Mouse (Mus musculus) hindbrain, postnatal 0 days (tissue): ENCODE data around the gene Apobec1. TPM values are rescaled to one million over a fixed set of nuclear protein-coding genes. Genes with fewer than 3 reads are reported as not detected.

Experiments
- ATAC-seq: fragments of 200-750 bp; cut with Nextera tagmentation; 2 replicates; pipeline ENCODE4 v1.8.0; 2017; ENCODE audit warnings: mild to moderate bottlenecking, moderate TSS enrichment, moderate library complexity
- DNase-seq: peaks from one replicate; pipeline ENCODE4 v3.0.0-alpha.2; 2015; ENCODE audit warnings: low spot score
- H3K27ac ChIP-seq: fragments of 300-500 bp; sonication (generic); 2 replicates; pipeline ENCODE4 v1.5.1; 2014; ENCODE audit warnings: mild to moderate bottlenecking
- H3K27me3 ChIP-seq: fragments of 300-500 bp; sonication (generic); 2 replicates; pipeline ENCODE4 v1.6.1; 2014; ENCODE audit warnings: low read length, mixed read lengths; ENCODE audit not compliant: insufficient read depth
- H3K36me3 ChIP-seq: fragments of 300-500 bp; sonication (generic); 2 replicates; pipeline ENCODE4 v1.6.1; 2014; ENCODE audit warnings: low read length, mixed read lengths; ENCODE audit not compliant: insufficient read depth
- H3K4me1 ChIP-seq: fragments of 300-500 bp; sonication (generic); 2 replicates; pipeline ENCODE4 v1.6.1; 2014; ENCODE audit warnings: antibody characterized with exemption, low read length, mixed read lengths; ENCODE audit not compliant: insufficient read depth
- H3K4me2 ChIP-seq: fragments of 300-500 bp; sonication (generic); 2 replicates; pipeline ENCODE4 v1.6.1; 2014; ENCODE audit warnings: low read depth, mild to moderate bottlenecking, low read length, moderate library complexity, mixed read lengths
- H3K4me3 ChIP-seq: fragments of 300-500 bp; sonication (generic); 2 replicates; pipeline ENCODE4 v1.5.1; 2014; ENCODE audit warnings: low read length
- H3K9ac ChIP-seq: fragments of 300-500 bp; sonication (generic); replicated peaks from 2 replicates; pipeline ENCODE4 v1.6.1; 2014; ENCODE audit warnings: mild to moderate bottlenecking, low read length, moderate library complexity, mixed read lengths
- H3K9me3 ChIP-seq: fragments of 300-500 bp; sonication (generic); 2 replicates; pipeline ENCODE4 v1.6.1; 2016; ENCODE audit warnings: low read length, mixed read lengths
- CTCF ChIP-seq: IDR thresholded peaks from 2 replicates; pipeline ENCODE4 v1.5.1; 2016; ENCODE audit warnings: antibody characterized with exemption, control low read depth, low read depth
- WGBS: fragments of 180-500 bp; shearing (Covaris S2); extraction: QIAGEN DNeasy Blood & Tissue Kit; methylation state at CpG from one replicate; pipeline ENCODE4 v1.1.7; 2014; 5-methylcytosine and 5-hydroxymethylcytosine counted together
- polyA plus RNA-seq: library from polyadenylated mRNA; unstranded; fragments of >200 nt; fragmentation: Nextera tagmentation; extraction: Ambion mirVana; gene quantifications from 2 replicates; pipeline ENCODE4 v1.2.1, GENCODE M21; 2015
- total RNA-seq: library from RNA; depleted of rRNA; stranded (reverse); fragments of >200 nt; gene quantifications from 2 replicates; pipeline ENCODE4 v1.2.3, GENCODE M21; 2014

Gene Apobec1
- total and polyA plus RNA-seq, 2 experiments from 2014 or later = 1.6 to 2.9 TPM

GRCm38 (mm10) chr6:122633411-122633810 lies 31.2 kb upstream of the Apobec1 start:
- Histone ChIP-seq H3K9me3 (no peaks in the 10 kb centered on the region), H3K9ac (no peak overlapping the region), H3K4me3 (no peak overlapping the region), H3K27me3 (no peaks in the 10 kb centered on the region), H3K27ac (no peak overlapping the region), H3K4me2 (no peak overlapping the region), H3K4me1 (no peaks in the 10 kb centered on the region), H3K36me3 (no peaks in the 10 kb centered on the region)
- peak; percentile 55 for TF ChIP-seq CTCF
- WGBS = 54% methylated on average over 9 of the region's 9 CpGs
- DNase-seq (peak; percentile 40), ATAC-seq (no peak)

GRCm38 (mm10) chr6:122627469-122628108 lies 25.3 kb upstream of the Apobec1 start:
- 40% methylated on average over 20 of the region's 20 CpGs for WGBS
- Histone ChIP-seq H3K27me3 (no peaks in the 10 kb centered on the region), H3K4me1 (no peaks in the 10 kb centered on the region), H3K4me3 (peak overlapping the region; percentile 7), H3K4me2 (peak overlapping the region; percentile 34), H3K9ac (no peak overlapping the region), H3K36me3 (no peaks in the 10 kb centered on the region), H3K9me3 (no peaks in the 10 kb centered on the region), H3K27ac (no peak overlapping the region)
- no peak for ATAC-seq
- TF ChIP-seq CTCF = no peak
- DNase-seq = no peak

- Histone ChIP-seq H3K9me3 (no peaks in the 10 kb centered on the region), H3K4me2 (peak within 1 kb of the TSS; percentile 34; the same call in 1 of the 2 replicates), H3K27ac (no peak within 1 kb of the TSS), H3K36me3 (no peaks in the 10 kb centered on the region), H3K9ac (no peak within 1 kb of the TSS), H3K4me3 (no peak within 1 kb of the TSS), H3K27me3 (no peaks in the 10 kb centered on the region), H3K4me1 (no peaks in the 10 kb centered on the region)
- ATAC-seq (no peak), DNase-seq (no peak)
- no peak for TF ChIP-seq CTCF
- 91% methylated on average over 8 of the region's 8 CpGs for WGBS
Measured at GRCm38 (mm10) chr6:122626110-122626509, 23.9 kb upstream of the Apobec1 start, which contains the start of gene Dppa3. Dppa3 (plus strand) TSS chr6:122626410.

- ATAC-seq (no peak), DNase-seq (no peak)
- Histone ChIP-seq H3K4me3 (no peak overlapping the region), H3K9me3 (no peaks in the 10 kb centered on the region), H3K27me3 (no peaks in the 10 kb centered on the region), H3K36me3 (no peaks in the 10 kb centered on the region), H3K4me2 (no peak overlapping the region), H3K4me1 (no peaks in the 10 kb centered on the region), H3K27ac (no peak overlapping the region), H3K9ac (no peak overlapping the region)
- no peak for TF ChIP-seq CTCF
- WGBS = 81% methylated on average over 4 of the region's 4 CpGs
Measured at GRCm38 (mm10) chr6:122625156-122625555, 22.9 kb upstream of the Apobec1 start.

- TF ChIP-seq CTCF = no peak
- H3K27me3 ChIP-seq = no peaks in the 10 kb centered on the region
- no peak overlapping the region for H3K27ac ChIP-seq
- ATAC-seq = no peak
- H3K4me2 ChIP-seq = no peak overlapping the region
- H3K36me3 ChIP-seq = no peaks in the 10 kb centered on the region
- no peak for DNase-seq
- H3K9me3 ChIP-seq = no peaks in the 10 kb centered on the region
- WGBS = 27% methylated on average over 5 of the region's 5 CpGs
- no peak overlapping the region for H3K4me3 ChIP-seq
- H3K4me1 ChIP-seq = no peaks in the 10 kb centered on the region
- H3K9ac ChIP-seq = no peak overlapping the region
Measured at GRCm38 (mm10) chr6:122624480-122624879, 22.2 kb upstream of the Apobec1 start.

- no peak for DNase-seq
- no peaks in the 10 kb centered on the region for H3K36me3 ChIP-seq
- no peaks in the 10 kb centered on the region for H3K27me3 ChIP-seq
- H3K4me1 ChIP-seq = no peaks in the 10 kb centered on the region
- no peak overlapping the region for H3K4me2 ChIP-seq
- H3K27ac ChIP-seq = no peak overlapping the region
- H3K9ac ChIP-seq = no peak overlapping the region
- WGBS = 92% methylated on average over 6 of the region's 6 CpGs
- TF ChIP-seq CTCF = no peak
- H3K9me3 ChIP-seq = no peaks in the 10 kb centered on the region
- ATAC-seq = no peak
- H3K4me3 ChIP-seq = no peak overlapping the region
Measured at GRCm38 (mm10) chr6:122621066-122621465, 18.8 kb upstream of the Apobec1 start.

- no peak overlapping the region for H3K4me2 ChIP-seq
- no peak for DNase-seq
- H3K36me3 ChIP-seq = no peaks in the 10 kb centered on the region
- H3K9me3 ChIP-seq = no peaks in the 10 kb centered on the region
- no peaks in the 10 kb centered on the region for H3K4me1 ChIP-seq
- H3K27me3 ChIP-seq = no peaks in the 10 kb centered on the region
- 69% methylated on average over 3 of the region's 3 CpGs for WGBS
- H3K27ac ChIP-seq = no peak overlapping the region
- no peak overlapping the region for H3K9ac ChIP-seq
- no peak for ATAC-seq
- no peak for TF ChIP-seq CTCF
- no peak overlapping the region for H3K4me3 ChIP-seq
Measured at GRCm38 (mm10) chr6:122616022-122616421, 13.8 kb upstream of the Apobec1 start.
